Mouse (Mus musculus): Measurements from ENCODE around the gene 1700017N19Rik. TPM values are rescaled to one million over a fixed set of nuclear protein-coding genes. Genes with fewer than 3 reads are reported as not detected.
"Not testable (repeated sequence)": the region's sequence is repeated elsewhere in the genome, so short reads cannot be mapped to it uniquely, and the experiment has no call there.

1700017N19Rik gene
- polyA plus RNA-seq (2015; fragmentation: Nextera tagmentation; extraction: Ambion mirVana): not detected in 2 replicates

DNA sequence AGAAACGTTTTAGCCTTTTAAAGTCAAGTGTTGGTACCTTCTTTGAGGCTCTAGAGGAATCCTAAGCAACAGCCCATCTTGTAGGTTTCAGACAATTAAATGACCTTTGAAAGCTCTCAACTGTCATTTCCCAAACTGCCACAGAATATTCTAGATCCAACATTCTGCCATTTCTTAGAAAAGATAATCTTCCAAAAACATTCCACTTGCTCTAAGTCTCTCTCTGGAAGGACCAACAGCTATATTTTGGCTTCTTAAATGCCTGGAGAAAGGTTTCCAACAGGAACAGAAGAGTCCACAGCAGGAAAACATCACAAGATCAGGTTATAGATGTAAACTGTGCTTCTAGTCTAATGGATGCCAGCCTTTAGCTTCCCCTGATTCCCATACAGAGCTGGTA is at the start of gene 1700017N19Rik, which contains the start of gene 4930430F08Rik:
1700017N19Rik (plus strand) TSS at position 162 of the 400 bp plus-strand sequence.
4930430F08Rik (minus strand) TSS at position 101 of the 400 bp plus-strand sequence.
- no peaks in the 10 kb centered on the region for H3K9me3 ChIP-seq (ENCODE audit: low read length)
- no peaks in the 10 kb centered on the region for H3K36me3 ChIP-seq (replicated peaks; ENCODE audit: insufficient read depth, low read length)
- H3K9ac ChIP-seq (replicated peaks): no peak within 1 kb of the TSS
- TF ChIP-seq CTCF (IDR thresholded peaks at IDR 0.05; ENCODE audit: low read depth) (no peak), EP300 (IDR thresholded peaks at IDR 0.05; ENCODE audit: low read depth) (no peak)
- 86% methylated on average over 1 of the region's 1 CpGs for WGBS (ENCODE audit: insufficient replicate concordance)
- peaks cover 3% of the 10 kb centered on the region; the same call in 1 of the 2 replicates for H3K4me1 ChIP-seq (ENCODE audit: insufficient read depth)
- H3K4me2 ChIP-seq (ENCODE audit: low read depth, low read length): peak within 1 kb of the TSS; percentile 84
- ATAC-seq (no peak), DNase-seq (no peak)
- H3K27me3 ChIP-seq (ENCODE audit: insufficient read depth, low read length): no peaks in the 10 kb centered on the region
- H3K27ac ChIP-seq (ENCODE audit: low read depth): no peak within 1 kb of the TSS
- peak within 1 kb of the TSS; percentile 76; the same call in 1 of the 2 replicates for H3K4me3 ChIP-seq (ENCODE audit: low read depth, low read length)

- no peak overlapping the region for H3K4me3 ChIP-seq (ENCODE audit: low read depth, low read length)
- H3K4me2 ChIP-seq (ENCODE audit: low read depth, low read length): no peak overlapping the region
- no peaks in the 10 kb centered on the region for H3K4me1 ChIP-seq (ENCODE audit: insufficient read depth)
- ATAC-seq: no peak
- H3K36me3 ChIP-seq (replicated peaks; ENCODE audit: insufficient read depth, low read length): no peaks in the 10 kb centered on the region
- no peaks in the 10 kb centered on the region for H3K27me3 ChIP-seq (ENCODE audit: insufficient read depth, low read length)
- TF ChIP-seq CTCF (IDR thresholded peaks at IDR 0.05; ENCODE audit: low read depth) (no peak), EP300 (IDR thresholded peaks at IDR 0.05; ENCODE audit: low read depth) (no peak)
- no peak overlapping the region for H3K9ac ChIP-seq (replicated peaks)
- no peak for DNase-seq
- H3K9me3 ChIP-seq (ENCODE audit: low read length): no peaks in the 10 kb centered on the region
- 79% methylated on average over 3 of the region's 3 CpGs for WGBS (ENCODE audit: insufficient replicate concordance)
- no peak overlapping the region for H3K27ac ChIP-seq (ENCODE audit: low read depth)
Measured at GRCm38 (mm10) chr10:100556566-100557175, 33.6 kb upstream of the 1700017N19Rik start.

DNA sequence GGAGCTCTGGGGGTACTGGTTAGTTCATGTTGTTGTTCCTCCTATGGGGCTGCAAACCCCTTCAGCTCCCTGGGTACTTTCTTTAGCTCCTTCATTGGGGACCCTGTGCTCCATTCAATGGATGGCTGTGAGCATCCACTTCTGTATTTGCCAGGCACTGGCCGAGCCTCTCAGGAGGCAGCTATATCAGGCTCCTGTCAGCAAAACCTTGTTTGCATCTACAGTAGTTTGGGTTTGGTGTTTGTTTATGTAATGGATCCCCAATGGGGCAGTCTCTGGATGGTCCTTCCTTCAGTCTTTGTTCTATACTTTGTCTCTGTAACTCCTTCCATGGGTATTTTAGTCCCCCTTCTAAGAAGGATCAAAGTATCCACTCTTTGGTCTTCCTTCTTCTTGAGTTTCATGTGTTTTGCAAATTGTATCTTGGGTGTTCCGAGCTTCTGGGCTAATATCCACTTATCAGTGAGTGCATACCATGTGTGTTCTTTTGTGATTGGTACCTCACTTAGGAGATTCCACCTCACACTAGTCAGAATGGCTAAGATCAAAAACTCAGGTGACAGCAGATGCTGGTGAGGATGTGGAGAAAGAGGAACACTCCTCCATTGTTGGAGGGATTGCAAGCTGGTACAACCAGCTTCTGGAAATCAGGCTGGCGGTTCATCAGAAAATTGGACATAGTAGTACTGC is 29.9 kb upstream of the 1700017N19Rik start:
- H3K9me3 ChIP-seq (ENCODE audit: low read length); H3K4me3 ChIP-seq (ENCODE audit: low read depth, low read length); H3K27ac ChIP-seq (ENCODE audit: low read depth); H3K4me2 ChIP-seq (ENCODE audit: low read depth, low read length); H3K36me3 ChIP-seq (replicated peaks; ENCODE audit: insufficient read depth, low read length); H3K27me3 ChIP-seq (ENCODE audit: insufficient read depth, low read length); H3K9ac ChIP-seq (replicated peaks); DNase-seq; H3K4me1 ChIP-seq (ENCODE audit: insufficient read depth): not testable (repeated sequence)
- peak; percentile 50; the same call in 1 of the 2 replicates for ATAC-seq
- 73% methylated on average over 3 of the region's 3 CpGs for WGBS (ENCODE audit: insufficient replicate concordance)

GRCm38 (mm10) chr10:100564112-100564511 is 26.2 kb upstream of the 1700017N19Rik start:
- Histone ChIP-seq H3K9me3 (ENCODE audit: low read length) (no peaks in the 10 kb centered on the region), H3K27ac (ENCODE audit: low read depth) (no peak overlapping the region), H3K4me2 (ENCODE audit: low read depth, low read length) (no peak overlapping the region), H3K4me3 (ENCODE audit: low read depth, low read length) (no peak overlapping the region), H3K27me3 (ENCODE audit: insufficient read depth, low read length) (no peaks in the 10 kb centered on the region), H3K9ac (replicated peaks) (no peak overlapping the region), H3K36me3 (replicated peaks; ENCODE audit: insufficient read depth, low read length) (0 out of 2 replicates have a peak, but pooled peaks cover 10% of the 10 kb centered on the region), H3K4me1 (ENCODE audit: insufficient read depth) (no peaks in the 10 kb centered on the region)
- no peak for ATAC-seq
- no peak for DNase-seq
- no peak for TF ChIP-seq EP300 (IDR thresholded peaks at IDR 0.05; ENCODE audit: low read depth)
- no peak for TF ChIP-seq CTCF (IDR thresholded peaks at IDR 0.05; ENCODE audit: low read depth)
- 69% methylated on average over 3 of the region's 3 CpGs for WGBS (ENCODE audit: insufficient replicate concordance)

- H3K4me1 ChIP-seq (ENCODE audit: insufficient read depth): no peaks in the 10 kb centered on the region
- no peaks in the 10 kb centered on the region for H3K9me3 ChIP-seq (ENCODE audit: low read length)
- no peak overlapping the region for H3K27ac ChIP-seq (ENCODE audit: low read depth)
- WGBS (ENCODE audit: insufficient replicate concordance): 68% methylated on average over 3 of the region's 3 CpGs
- no peak overlapping the region for H3K9ac ChIP-seq (replicated peaks)
- H3K4me3 ChIP-seq (ENCODE audit: low read depth, low read length): no peak overlapping the region
- H3K27me3 ChIP-seq (ENCODE audit: insufficient read depth, low read length): no peaks in the 10 kb centered on the region
- DNase-seq: no peak
- no peak for ATAC-seq
- H3K36me3 ChIP-seq (replicated peaks; ENCODE audit: insufficient read depth, low read length): peaks cover 15% of the 10 kb centered on the region
- TF ChIP-seq EP300 (IDR thresholded peaks at IDR 0.05; ENCODE audit: low read depth): no peak
- no peak for TF ChIP-seq CTCF (IDR thresholded peaks at IDR 0.05; ENCODE audit: low read depth)
- H3K4me2 ChIP-seq (ENCODE audit: low read depth, low read length): no peak overlapping the region
Measured at GRCm38 (mm10) chr10:100571707-100572106, 18.6 kb upstream of the 1700017N19Rik start.

DNA sequence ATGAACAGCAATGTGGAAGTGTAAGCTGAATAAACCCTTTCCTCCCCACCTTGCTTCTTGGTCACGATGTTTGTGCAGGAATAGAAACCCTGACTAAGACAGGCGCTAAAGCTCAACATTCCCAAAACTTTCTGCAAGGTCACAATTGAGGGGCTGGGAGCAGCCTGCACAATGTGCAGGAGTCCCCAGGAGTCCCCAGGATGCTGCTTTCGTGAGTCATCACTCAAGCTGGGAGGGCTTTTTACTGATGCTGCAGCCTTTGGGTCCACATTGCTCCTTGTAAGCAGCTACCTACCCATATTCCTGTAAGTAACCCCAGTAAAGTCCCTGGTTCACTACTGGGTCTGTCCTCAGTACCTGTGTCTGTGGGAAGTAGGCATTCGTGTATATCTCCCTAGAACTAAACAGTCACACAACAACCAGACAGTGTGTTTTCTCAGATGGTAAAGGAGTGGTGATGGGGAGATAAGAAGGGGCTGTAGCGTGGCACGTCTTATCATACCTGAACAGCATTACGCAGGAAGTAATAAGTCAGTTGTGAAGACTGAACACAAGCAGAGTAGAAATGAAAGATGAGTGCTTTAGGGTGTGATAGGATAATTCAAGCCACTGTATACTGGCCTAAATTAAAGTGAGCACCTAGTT is 15.7 kb upstream of the 1700017N19Rik start:
- H3K36me3 ChIP-seq (replicated peaks; ENCODE audit: insufficient read depth, low read length): peaks cover 15% of the 10 kb centered on the region
- no peak overlapping the region for H3K4me2 ChIP-seq (ENCODE audit: low read depth, low read length)
- no peak overlapping the region for H3K4me3 ChIP-seq (ENCODE audit: low read depth, low read length)
- no peaks in the 10 kb centered on the region for H3K9me3 ChIP-seq (ENCODE audit: low read length)
- WGBS (ENCODE audit: insufficient replicate concordance): 65% methylated on average over 7 of the region's 7 CpGs
- TF ChIP-seq EP300 (IDR thresholded peaks at IDR 0.05; ENCODE audit: low read depth): peak; percentile 83
- no peak for TF ChIP-seq CTCF (IDR thresholded peaks at IDR 0.05; ENCODE audit: low read depth)
- DNase-seq (no peak), ATAC-seq (peak; percentile 82)
- no peaks in the 10 kb centered on the region for H3K27me3 ChIP-seq (ENCODE audit: insufficient read depth, low read length)
- H3K4me1 ChIP-seq (ENCODE audit: insufficient read depth): no peaks in the 10 kb centered on the region
- H3K27ac ChIP-seq (ENCODE audit: low read depth): no peak overlapping the region
- H3K9ac ChIP-seq (replicated peaks): no peak overlapping the region
